Mouse (Mus musculus) heart, postnatal 0 days (tissue): ENCODE measurements around the gene Rgcc. TPM values are rescaled to one million over a fixed set of nuclear protein-coding genes. Genes with fewer than 3 reads are reported as not detected.

Experiments used
- ATAC-seq: fragments of 200-750 bp; cut with Nextera tagmentation; 2 replicates; pipeline ENCODE4 v1.8.0; 2017; ENCODE audit warnings: low read depth, moderate number of reproducible peaks, moderate library complexity; ENCODE audit not compliant: insufficient read depth
- DNase-seq: peaks from one replicate; pipeline ENCODE4 v3.0.0-alpha.2; 2016; ENCODE audit warnings: low spot score
- H3K27ac ChIP-seq: fragments of 300-500 bp; sonication (generic); 2 replicates; pipeline ENCODE4 v1.5.1; 2014; ENCODE audit warnings: low read depth, mild to moderate bottlenecking
- H3K27me3 ChIP-seq: fragments of 300-500 bp; sonication (generic); 2 replicates; pipeline ENCODE4 v1.6.1; 2014; ENCODE audit warnings: low read length, mixed read lengths; ENCODE audit not compliant: control insufficient read depth, insufficient read depth
- H3K36me3 ChIP-seq: fragments of 300-500 bp; sonication (generic); replicated peaks from 2 replicates; pipeline ENCODE4 v1.6.1; 2014; ENCODE audit warnings: low read length, mixed read lengths; ENCODE audit not compliant: control insufficient read depth, insufficient read depth
- H3K4me1 ChIP-seq: fragments of 300-500 bp; sonication (generic); 2 replicates; pipeline ENCODE4 v1.6.1; 2014; ENCODE audit warnings: antibody characterized with exemption; ENCODE audit not compliant: control insufficient read depth, insufficient read depth
- H3K4me2 ChIP-seq: fragments of 300-500 bp; sonication (generic); 2 replicates; pipeline ENCODE4 v1.6.1; 2014; ENCODE audit warnings: low read depth, mild to moderate bottlenecking, low read length, moderate library complexity
- H3K4me3 ChIP-seq: fragments of 300-500 bp; sonication (generic); 2 replicates; pipeline ENCODE4 v1.5.1; 2014; ENCODE audit warnings: low read depth, low read length
- H3K9ac ChIP-seq: fragments of 300-500 bp; sonication (generic); replicated peaks from 2 replicates; pipeline ENCODE4 v1.6.1; 2014; ENCODE audit warnings: low read depth, low read length, mixed read lengths
- H3K9me3 ChIP-seq: fragments of 300-500 bp; sonication (generic); replicated peaks from 2 replicates; pipeline ENCODE4 v1.6.1; 2016; ENCODE audit warnings: low read length; ENCODE audit not compliant: control insufficient read depth
- CTCF ChIP-seq: IDR thresholded peaks from 2 replicates; pipeline ENCODE4 v1.5.1; 2016; ENCODE audit warnings: antibody characterized with exemption, control low read depth, low read depth
- EP300 ChIP-seq: IDR thresholded peaks from 2 replicates; pipeline ENCODE4 v1.6.1; 2016; ENCODE audit warnings: antibody characterized with exemption, low read depth
- WGBS: fragments of 180-500 bp; shearing (Covaris S2); extraction: QIAGEN DNeasy Blood & Tissue Kit; methylation state at CpG from one replicate; pipeline ENCODE4 v1.1.7; 2014; 5-methylcytosine and 5-hydroxymethylcytosine counted together
- polyA plus RNA-seq: library from polyadenylated mRNA; unstranded; fragments of >200 nt; fragmentation: Nextera tagmentation; extraction: Ambion mirVana; gene quantifications from 2 replicates; pipeline ENCODE4 v1.2.1, GENCODE M21; 2015
- total RNA-seq: library from RNA; depleted of rRNA; stranded (reverse); fragments of >200 nt; gene quantifications from 2 replicates; pipeline ENCODE4 v1.2.3, GENCODE M21; 2014; ENCODE audit warnings: low replicate concordance

Gene Rgcc
- total and polyA plus RNA-seq, 2 experiments from 2014 or later, result 43.4 to 43.6 TPM

DNA sequence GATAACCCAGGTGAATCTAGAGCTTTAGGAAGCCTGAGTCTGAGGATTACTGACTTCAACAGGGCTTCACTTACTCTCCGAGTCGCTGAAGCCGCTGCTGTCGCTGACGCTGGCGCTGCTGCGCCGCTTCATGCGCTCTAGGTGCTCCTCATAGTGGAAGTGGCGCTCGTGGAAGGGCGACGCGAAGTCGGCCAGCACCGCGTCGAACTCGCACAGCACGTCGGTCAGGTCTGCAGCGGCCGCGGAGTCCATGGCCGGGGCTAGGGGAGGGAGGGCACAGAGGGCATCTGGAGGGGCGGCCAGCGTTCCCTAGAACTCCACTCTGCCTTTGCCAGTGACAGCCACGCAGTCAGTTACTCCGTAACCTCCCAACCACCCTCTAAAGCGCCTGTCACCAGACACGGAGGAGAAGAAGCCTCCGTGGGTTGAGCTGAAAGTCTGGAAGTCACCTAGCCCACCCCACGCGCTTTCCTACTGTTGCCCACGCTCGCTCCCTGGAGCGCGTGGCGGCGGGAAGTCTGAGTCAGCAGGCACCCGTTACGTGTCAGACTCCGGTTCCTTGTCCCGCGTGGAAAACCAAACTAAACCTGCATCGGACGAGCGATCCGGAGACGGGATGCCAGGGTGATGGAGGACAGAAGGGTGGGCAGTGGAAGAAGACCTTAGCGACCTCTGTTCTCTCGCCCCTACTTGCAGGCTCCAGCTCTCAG, 649 bp downstream of the Rgcc start:
- Histone ChIP-seq H3K9ac (peak overlapping the region; percentile 57), H3K27ac (0 out of 2 replicates have a peak overlapping the region, but pooled peaks have one; percentile 45), H3K4me3 (peak overlapping the region; percentile 58), H3K9me3 (no peaks in the 10 kb centered on the region), H3K4me2 (peak overlapping the region; percentile 77), H3K4me1 (peaks cover 4% of the 10 kb centered on the region; the same call in 1 of the 2 replicates), H3K36me3 (no peaks in the 10 kb centered on the region), H3K27me3 (peaks cover 11% of the 10 kb centered on the region; the same call in 1 of the 2 replicates)
- TF ChIP-seq EP300 (no peak), CTCF (no peak)
- WGBS, result under 1% methylated on average over 52 of the region's 52 CpGs
- DNase-seq (no peak), ATAC-seq (peak; percentile 9; the same call in 1 of the 2 replicates)

DNA sequence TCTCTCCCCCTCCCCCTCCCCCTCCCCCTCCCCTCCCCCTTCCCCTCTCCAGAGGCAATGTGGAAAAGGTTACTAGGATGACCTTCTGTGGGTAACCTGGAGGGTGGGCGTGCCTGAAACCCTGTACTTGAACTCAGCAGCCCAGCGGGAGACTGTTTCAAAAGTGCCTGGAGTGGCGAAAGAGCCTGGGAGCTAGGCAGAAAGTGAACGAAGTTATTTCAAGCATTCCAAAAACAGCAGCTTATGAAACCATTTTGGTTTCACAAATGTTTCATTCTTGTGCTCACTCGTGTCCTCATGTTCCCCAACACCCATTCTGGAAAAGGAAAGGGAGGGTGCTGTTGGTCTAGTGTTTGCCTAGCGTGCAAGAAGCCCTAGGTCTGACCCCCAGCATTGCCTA, 1.6 kb downstream of the Rgcc start:
- peak overlapping the region; percentile 57; the same call in 1 of the 2 replicates for H3K9ac ChIP-seq
- H3K4me3 ChIP-seq, result peak overlapping the region; percentile 58
- ATAC-seq (no peak), DNase-seq (no peak)
- H3K27ac ChIP-seq, result no peak overlapping the region
- peaks cover 4% of the 10 kb centered on the region; the same call in 1 of the 2 replicates for H3K4me1 ChIP-seq
- no peaks in the 10 kb centered on the region for H3K36me3 ChIP-seq
- no peak for TF ChIP-seq CTCF
- no peak for TF ChIP-seq EP300
- H3K27me3 ChIP-seq, result peaks cover 11% of the 10 kb centered on the region; the same call in 1 of the 2 replicates
- H3K4me2 ChIP-seq, result peak overlapping the region; percentile 77
- H3K9me3 ChIP-seq, result no peaks in the 10 kb centered on the region
- WGBS, result 54% methylated on average over 6 of the region's 6 CpGs

DNA sequence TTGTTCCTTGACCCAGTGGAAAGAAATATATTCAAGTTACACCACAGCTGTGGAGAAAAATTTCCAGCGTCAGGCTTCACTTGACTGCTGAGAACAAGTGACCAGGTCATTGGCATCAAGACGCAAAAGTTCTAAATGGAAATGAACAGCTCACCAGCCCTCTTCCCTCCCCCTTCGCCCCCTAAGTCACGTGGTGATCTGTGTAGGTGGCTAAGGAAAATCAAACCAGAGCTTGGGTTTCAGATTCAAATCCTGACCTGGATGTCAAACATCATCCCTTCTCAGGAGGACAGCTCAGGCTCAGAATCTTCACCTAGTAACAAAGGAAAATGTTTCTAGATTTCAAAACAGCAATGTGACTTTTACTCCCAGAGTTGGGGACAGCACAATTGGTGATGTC, 2.2 kb downstream of the Rgcc start:
- TF ChIP-seq CTCF (no peak), EP300 (no peak)
- DNase-seq, result no peak
- ATAC-seq, result no peak
- peak overlapping the region; percentile 11; the same call in 1 of the 2 replicates for H3K4me3 ChIP-seq
- H3K27ac ChIP-seq, result no peak overlapping the region
- H3K27me3 ChIP-seq, result peaks cover 11% of the 10 kb centered on the region; the same call in 1 of the 2 replicates
- H3K4me2 ChIP-seq, result peak overlapping the region; percentile 77
- no peak overlapping the region for H3K9ac ChIP-seq
- WGBS, result 73% methylated on average over 4 of the region's 4 CpGs
- H3K36me3 ChIP-seq, result no peaks in the 10 kb centered on the region
- no peaks in the 10 kb centered on the region for H3K9me3 ChIP-seq
- peaks cover 4% of the 10 kb centered on the region; the same call in 1 of the 2 replicates for H3K4me1 ChIP-seq

DNA sequence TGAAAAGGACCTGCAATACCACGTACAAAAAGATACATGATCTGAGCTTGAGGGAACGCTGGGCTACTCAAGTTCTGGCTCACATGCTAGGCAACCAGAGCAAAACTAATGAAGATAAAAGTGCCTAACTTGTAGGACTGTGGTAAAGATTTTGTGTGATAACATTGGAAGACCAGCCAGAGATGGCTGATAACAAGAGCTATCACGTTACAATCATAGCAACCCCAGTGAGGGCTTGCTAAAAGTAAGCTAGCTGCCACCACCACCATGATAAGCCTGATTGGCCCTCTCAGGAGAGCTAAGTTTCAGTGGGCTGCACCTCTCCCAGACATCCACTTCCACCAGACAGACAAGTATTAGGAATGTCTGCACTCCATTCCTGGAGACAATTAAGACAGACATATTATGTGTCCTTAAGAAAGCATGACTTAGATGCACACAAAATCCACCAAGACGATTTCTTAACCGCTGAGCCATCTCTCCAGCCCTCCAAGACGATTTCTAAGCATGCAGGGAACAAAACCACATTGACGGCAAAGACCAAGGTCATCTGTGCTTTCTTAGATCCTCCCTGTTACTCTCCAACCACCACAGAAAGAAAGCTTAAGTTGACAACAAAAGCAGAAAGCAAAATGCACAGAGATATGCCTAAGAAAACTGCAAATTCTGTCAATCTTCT, 3.0 kb downstream of the Rgcc start:
- 66% methylated on average over 7 of the region's 7 CpGs for WGBS
- H3K36me3 ChIP-seq, result no peaks in the 10 kb centered on the region
- peak overlapping the region; percentile 18 for H3K4me3 ChIP-seq
- peaks cover 4% of the 10 kb centered on the region; the same call in 1 of the 2 replicates for H3K4me1 ChIP-seq
- H3K9ac ChIP-seq, result no peak overlapping the region
- no peaks in the 10 kb centered on the region for H3K9me3 ChIP-seq
- no peak overlapping the region for H3K27ac ChIP-seq
- DNase-seq, result no peak
- TF ChIP-seq EP300 (no peak), CTCF (no peak)
- ATAC-seq, result no peak
- peak overlapping the region; percentile 77 for H3K4me2 ChIP-seq
- peaks cover 11% of the 10 kb centered on the region; the same call in 1 of the 2 replicates for H3K27me3 ChIP-seq

DNA sequence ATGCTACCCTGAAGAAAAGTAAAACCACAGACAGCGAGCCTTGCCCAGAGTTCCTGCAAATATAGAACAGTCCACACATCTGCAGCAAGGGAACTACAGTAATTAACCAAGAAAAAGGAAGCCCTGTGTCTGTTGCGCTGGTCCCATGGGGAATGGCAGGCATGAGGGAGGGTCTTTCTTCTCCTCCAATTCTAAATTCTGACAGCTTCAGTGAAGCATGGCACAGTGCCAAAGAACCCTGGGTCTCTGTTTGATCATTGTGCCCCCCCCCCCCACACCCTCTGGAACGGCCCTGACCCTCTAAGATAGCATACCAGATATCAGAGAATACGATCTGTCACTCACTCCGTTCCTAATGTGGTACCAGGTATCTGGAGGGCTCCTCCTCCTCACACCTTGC, 4.6 kb downstream of the Rgcc start:
- no peak overlapping the region for H3K27ac ChIP-seq
- peak overlapping the region; percentile 30 for H3K4me2 ChIP-seq
- peaks cover 4% of the 10 kb centered on the region; the same call in 1 of the 2 replicates for H3K4me1 ChIP-seq
- no peak for DNase-seq
- H3K4me3 ChIP-seq, result no peak overlapping the region
- TF ChIP-seq EP300 (no peak), CTCF (no peak)
- H3K27me3 ChIP-seq, result 0 out of 2 replicates have a peak, but pooled peaks cover 7% of the 10 kb centered on the region
- no peaks in the 10 kb centered on the region for H3K9me3 ChIP-seq
- ATAC-seq, result no peak
- 48% methylated on average over 5 of the region's 5 CpGs for WGBS
- no peaks in the 10 kb centered on the region for H3K36me3 ChIP-seq
- H3K9ac ChIP-seq, result no peak overlapping the region
